Mouse (Mus musculus): Measurements from ENCODE around the gene Kars. TPM values are rescaled to one million over a fixed set of nuclear protein-coding genes. Genes with fewer than 3 reads are reported as not detected.

Gene Kars
- polyA plus RNA-seq, 1 experiment, result not detected

- WGBS, result 54% methylated on average over 5 of the region's 5 CpGs
- no peak overlapping the region for H3K27ac ChIP-seq (ENCODE audit: insufficient read depth, low read depth, low read length)
- TF ChIP-seq POLR2A (IDR thresholded peaks at IDR 0.05; ENCODE audit: insufficient read depth, low read depth, low read length), result no peak
- no peak for TF ChIP-seq CTCF (IDR thresholded peaks at IDR 0.05; ENCODE audit: insufficient read depth, low read depth, low read length)
- peaks cover 18% of the 10 kb centered on the region for H3K4me1 ChIP-seq (ENCODE audit: control insufficient read depth, insufficient read depth, low read length)
- no peak overlapping the region for H3K4me3 ChIP-seq (ENCODE audit: insufficient read depth, low read depth, low read length)
These were observed 42.1 kb downstream of the Kars start for GRCm38 (mm10) chr8:111968991-111969390.

- 86% methylated on average over 10 of the region's 10 CpGs for WGBS
- TF ChIP-seq CTCF (IDR thresholded peaks at IDR 0.05; ENCODE audit: insufficient read depth, low read depth, low read length) (no peak), POLR2A (IDR thresholded peaks at IDR 0.05; ENCODE audit: insufficient read depth, low read depth, low read length) (no peak)
These were observed 42.6 kb downstream of the Kars start for GRCm38 (mm10) chr8:111968541-111968940.

GRCm38 (mm10) chr8:111967246-111967870, 43.8 kb downstream of the Kars start:
- peaks cover 22% of the 10 kb centered on the region for H3K4me1 ChIP-seq (ENCODE audit: control insufficient read depth, insufficient read depth, low read length)

More at GRCm38 (mm10) chr8:111968541-111968940, 42.6 kb downstream of the Kars start:
- H3K27ac ChIP-seq (ENCODE audit: insufficient read depth, low read depth, low read length), result no peak overlapping the region
- peaks cover 18% of the 10 kb centered on the region for H3K4me1 ChIP-seq (ENCODE audit: control insufficient read depth, insufficient read depth, low read length)
- H3K4me3 ChIP-seq (ENCODE audit: insufficient read depth, low read depth, low read length), result no peak overlapping the region

GRCm38 (mm10) chr8:111964849-111965561, 46.1 kb downstream of the Kars start:
- whole genome bisulfite sequencing, result 50% methylated on average over 7 of the region's 7 CpGs
- no peak for TF ChIP-seq CTCF (IDR thresholded peaks at IDR 0.05; ENCODE audit: insufficient read depth, low read depth, low read length)
- no peak for TF ChIP-seq POLR2A (IDR thresholded peaks at IDR 0.05; ENCODE audit: insufficient read depth, low read depth, low read length)

More at GRCm38 (mm10) chr8:111967246-111967870, 43.8 kb downstream of the Kars start:
- WGBS, result 69% methylated on average over 5 of the region's 5 CpGs
- Histone ChIP-seq H3K27ac (ENCODE audit: insufficient read depth, low read depth, low read length) (no peak overlapping the region), H3K4me3 (ENCODE audit: insufficient read depth, low read depth, low read length) (no peak overlapping the region)
- no peak for TF ChIP-seq POLR2A (IDR thresholded peaks at IDR 0.05; ENCODE audit: insufficient read depth, low read depth, low read length)
- no peak for TF ChIP-seq CTCF (IDR thresholded peaks at IDR 0.05; ENCODE audit: insufficient read depth, low read depth, low read length)

GRCm38 (mm10) chr8:111964351-111964750, 46.8 kb downstream of the Kars start:
- Histone ChIP-seq H3K27ac (ENCODE audit: insufficient read depth, low read depth, low read length) (peak overlapping the region; percentile 61), H3K4me3 (ENCODE audit: insufficient read depth, low read depth, low read length) (no peak overlapping the region), H3K4me1 (ENCODE audit: control insufficient read depth, insufficient read depth, low read length) (peaks cover 27% of the 10 kb centered on the region)
- TF ChIP-seq CTCF (IDR thresholded peaks at IDR 0.05; ENCODE audit: insufficient read depth, low read depth, low read length) (no peak), POLR2A (IDR thresholded peaks at IDR 0.05; ENCODE audit: insufficient read depth, low read depth, low read length) (no peak)
- 30% methylated on average over 5 of the region's 5 CpGs for WGBS

More at GRCm38 (mm10) chr8:111964849-111965561, 46.1 kb downstream of the Kars start:
- Histone ChIP-seq H3K27ac (ENCODE audit: insufficient read depth, low read depth, low read length) (peak overlapping the region; percentile 82), H3K4me3 (ENCODE audit: insufficient read depth, low read depth, low read length) (no peak overlapping the region), H3K4me1 (ENCODE audit: control insufficient read depth, insufficient read depth, low read length) (peaks cover 29% of the 10 kb centered on the region)

GRCm38 (mm10) chr8:111963546-111963945, 47.6 kb downstream of the Kars start:
- WGBS, result 87% methylated on average over 4 of the region's 4 CpGs
- no peak for TF ChIP-seq CTCF (IDR thresholded peaks at IDR 0.05; ENCODE audit: insufficient read depth, low read depth, low read length)
- TF ChIP-seq POLR2A (IDR thresholded peaks at IDR 0.05; ENCODE audit: insufficient read depth, low read depth, low read length), result no peak
- Histone ChIP-seq H3K27ac (ENCODE audit: insufficient read depth, low read depth, low read length) (peak overlapping the region; percentile 78; the same call in 1 of the 2 replicates), H3K4me1 (ENCODE audit: control insufficient read depth, insufficient read depth, low read length) (peaks cover 27% of the 10 kb centered on the region), H3K4me3 (ENCODE audit: insufficient read depth, low read depth, low read length) (no peak overlapping the region)

GRCm38 (mm10) chr8:111963091-111963490, 48.0 kb downstream of the Kars start:
- WGBS, result 65% methylated on average over 10 of the region's 10 CpGs
- TF ChIP-seq POLR2A (IDR thresholded peaks at IDR 0.05; ENCODE audit: insufficient read depth, low read depth, low read length) (no peak), CTCF (IDR thresholded peaks at IDR 0.05; ENCODE audit: insufficient read depth, low read depth, low read length) (no peak)
- Histone ChIP-seq H3K4me1 (ENCODE audit: control insufficient read depth, insufficient read depth, low read length) (peaks cover 27% of the 10 kb centered on the region), H3K27ac (ENCODE audit: insufficient read depth, low read depth, low read length) (peak overlapping the region; percentile 78; the same call in 1 of the 2 replicates), H3K4me3 (ENCODE audit: insufficient read depth, low read depth, low read length) (no peak overlapping the region)

- H3K4me3 ChIP-seq (ENCODE audit: insufficient read depth, low read depth, low read length), result no peak overlapping the region
- peaks cover 27% of the 10 kb centered on the region for H3K4me1 ChIP-seq (ENCODE audit: control insufficient read depth, insufficient read depth, low read length)
- TF ChIP-seq CTCF (IDR thresholded peaks at IDR 0.05; ENCODE audit: insufficient read depth, low read depth, low read length) (no peak), POLR2A (IDR thresholded peaks at IDR 0.05; ENCODE audit: insufficient read depth, low read depth, low read length) (no peak)
- no peak overlapping the region for H3K27ac ChIP-seq (ENCODE audit: insufficient read depth, low read depth, low read length)
- WGBS, result 78% methylated on average over 1 of the region's 1 CpGs
These were observed 48.5 kb downstream of the Kars start for GRCm38 (mm10) chr8:111962589-111962988.

- WGBS, result 70% methylated on average over 3 of the region's 3 CpGs
- peak overlapping the region; percentile 12; the same call in 1 of the 2 replicates for H3K27ac ChIP-seq (ENCODE audit: insufficient read depth, low read depth, low read length)
- H3K4me3 ChIP-seq (ENCODE audit: insufficient read depth, low read depth, low read length), result no peak overlapping the region
- peaks cover 27% of the 10 kb centered on the region for H3K4me1 ChIP-seq (ENCODE audit: control insufficient read depth, insufficient read depth, low read length)
- TF ChIP-seq POLR2A (IDR thresholded peaks at IDR 0.05; ENCODE audit: insufficient read depth, low read depth, low read length), result no peak
- no peak for TF ChIP-seq CTCF (IDR thresholded peaks at IDR 0.05; ENCODE audit: insufficient read depth, low read depth, low read length)
These were observed 49.8 kb downstream of the Kars start for GRCm38 (mm10) chr8:111961330-111961729.
